7 mouse cellular contexts compared by ENCODE assay signal in the genomic region with DNA sequence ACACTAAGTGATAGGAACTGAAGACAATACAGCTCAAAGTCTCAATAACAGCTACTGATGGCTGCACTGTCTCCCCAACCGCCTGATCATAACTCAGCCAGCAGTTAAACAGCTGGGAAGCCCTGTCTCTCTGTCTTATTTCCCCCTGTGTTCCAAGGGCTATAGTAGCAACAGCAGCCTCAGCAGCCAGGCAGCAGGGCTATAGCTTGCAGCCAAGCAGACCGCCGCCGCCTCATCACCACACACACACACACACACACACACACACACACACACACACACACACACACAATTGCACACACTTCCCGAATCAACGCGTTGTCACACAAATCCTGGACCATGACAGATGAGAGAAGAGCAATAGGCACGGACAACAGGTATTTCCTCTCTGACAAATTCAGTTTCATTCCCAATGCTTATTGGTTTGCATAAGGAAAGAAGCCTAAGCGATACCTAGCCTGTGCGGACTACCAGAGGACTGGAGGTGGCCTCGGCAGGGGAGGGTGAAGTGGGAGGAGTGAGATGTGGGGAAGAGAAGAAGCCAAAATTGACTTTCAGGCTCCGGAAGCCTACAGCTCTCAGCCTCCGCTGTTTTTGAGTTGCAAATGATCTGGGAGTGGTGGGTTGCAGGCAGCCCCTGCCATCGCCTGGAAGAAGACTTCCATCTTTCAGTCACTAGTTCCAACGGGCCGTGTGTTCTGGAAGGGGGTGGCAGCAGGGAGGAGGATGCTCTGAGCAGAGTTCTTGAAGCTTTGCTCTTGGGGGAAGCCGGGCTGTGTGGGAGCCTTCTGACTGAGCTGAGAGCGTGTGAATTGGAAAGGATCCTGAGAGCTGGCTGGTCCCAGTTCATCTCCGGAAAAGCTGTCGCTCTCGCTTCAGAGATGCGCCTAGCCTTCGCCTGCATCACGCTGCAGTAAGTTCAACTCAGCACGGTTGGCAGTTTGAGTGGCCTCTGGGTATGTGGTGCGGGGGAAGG.
DNase-seq lines count a peak whose midpoint lies in the region; ATAC-seq and TF ChIP-seq lines count a peak whose summit lies in the region.

No protein-coding gene starts in this region.

- intact Hi-C loops in heart, adult 2 months (cut with DNase I): no loop called here

- no peak overlapping the region; the same call in 1 of the 2 replicates for H3K27ac ChIP-seq in heart, adult 2 months
- no peak overlapping the region for H3K27ac ChIP-seq in liver, embryonic 15.5 days (replicated peaks)

- H3K4me1 ChIP-seq in heart, adult 2 months (ENCODE audit: control insufficient read depth, insufficient read depth, low read length): 0 out of 2 replicates have a peak, but pooled peaks cover 1% of the 10 kb centered on the region
- H3K4me1 ChIP-seq in liver, embryonic 15.5 days (replicated peaks): no peaks in the 10 kb centered on the region

- no peaks in the 10 kb centered on the region for H3K27me3 ChIP-seq in heart, adult 2 months (ENCODE audit: control insufficient read depth, insufficient read depth, low read length)
- H3K27me3 ChIP-seq in liver, embryonic 15.5 days: peaks cover 14% of the 10 kb centered on the region

- no peak for TF ChIP-seq CTCF in heart, adult 2 months (IDR thresholded peaks at IDR 0.05)

- H3K9me3 ChIP-seq in liver, embryonic 15.5 days (replicated peaks): no peaks in the 10 kb centered on the region

- DNase-seq in embryo, embryonic 11.5 days (ENCODE audit: low read depth, low spot score): peak; percentile 11
- peak; percentile 6 to 26 for DNase-seq in heart, adult 2 months
- peak; percentile 74 to 89 for DNase-seq in layer of hippocampus, adult 18-20 months (ENCODE audit: low spot score in 2 of 2)
- peak; percentile 88 for DNase-seq in right cerebral cortex, adult 18-20 months
- DNase-seq in spleen, postnatal 14 days (ENCODE audit: low spot score in 2 of 2): no peak

- peak overlapping the region; percentile 19 for H3K4me2 ChIP-seq in liver, embryonic 15.5 days

- TF ChIP-seq POLR2A in heart, adult 2 months (IDR thresholded peaks at IDR 0.05; ENCODE audit: insufficient read depth, low read depth, low read length): no peak

- peak overlapping the region; percentile 17; the same call in 1 of the 2 replicates for H3K4me3 ChIP-seq in heart, adult 2 months
- H3K4me3 ChIP-seq in liver, embryonic 15.5 days (replicated peaks): no peak overlapping the region

- H3K36me3 ChIP-seq in heart, adult 2 months (ENCODE audit: control insufficient read depth, insufficient read depth, low read length): no peaks in the 10 kb centered on the region
- H3K36me3 ChIP-seq in liver, embryonic 15.5 days (replicated peaks): no peaks in the 10 kb centered on the region

- H3K9ac ChIP-seq in heart, adult 2 months (ENCODE audit: low read depth, low read length): no peak overlapping the region; the same call in 1 of the 2 replicates
- no peak overlapping the region for H3K9ac ChIP-seq in liver, embryonic 15.5 days

- WGBS in heart, adult 2 months: 1% methylated on average over 23 of the region's 26 CpGs
- WGBS in liver, embryonic 15.5 days (ENCODE audit: insufficient replicate concordance): 5% methylated on average over 26 of the region's 26 CpGs

- TF ChIP-seq EP300 in heart, adult 2 months (IDR thresholded peaks at IDR 0.05; ENCODE audit: insufficient read depth, low read depth, low read length): no peak

- peak; percentile 78 for ATAC-seq in cerebellum, adult (ENCODE audit: insufficient number of reproducible peaks, low FRiP score, low TSS enrichment)
- no peak for ATAC-seq in liver, embryonic 15.5 days (ENCODE audit: insufficient read depth)

- H3K79me2 ChIP-seq in heart, adult 2 months (replicated peaks; ENCODE audit: control insufficient read depth, insufficient read depth, low read length): no peaks in the 10 kb centered on the region

Comparison
In these comparisons a context has a peak if more than half of its experiments do, and no peak if none do; other contexts are left out.
1. DNase-seq: peak in embryo, embryonic 11.5 days (single experiment), heart, adult 2 months (2 of 2), layer of hippocampus, adult 18-20 months (2 of 2) and right cerebral cortex, adult 18-20 months (single experiment); none in spleen, postnatal 14 days (0 of 2).